Mouse (Mus musculus): ENCODE results near the gene Coq10a. TPM values are rescaled to one million over a fixed set of nuclear protein-coding genes. Genes with fewer than 3 reads are reported as not detected.
A peak's percentile ranks its signal among the peaks of the same experiment; 100 is the strongest.

Gene Coq10a
- polyA plus RNA-seq, 1 experiment: 61.2 TPM

- H3K36me3 ChIP-seq (ENCODE audit: control insufficient read depth, insufficient read depth): no peaks in the 10 kb centered on the region
- no peak overlapping the region for H3ac ChIP-seq (ENCODE audit: control insufficient read depth, insufficient read length)
- no peak overlapping the region for H3K4me2 ChIP-seq (ENCODE audit: low read depth)
- no peaks in the 10 kb centered on the region for H3K79me2 ChIP-seq (ENCODE audit: control insufficient read depth, insufficient read depth)
- no peak overlapping the region for H3K4me3 ChIP-seq
- H3K27me3 ChIP-seq (ENCODE audit: control insufficient read depth, insufficient read depth, insufficient read length): no peaks in the 10 kb centered on the region
- TF ChIP-seq TCF3 (IDR thresholded peaks at IDR 0.05; ENCODE audit: insufficient read length, low read depth): no peak
- no peak for TF ChIP-seq POLR2A (IDR thresholded peaks at IDR 0.05; ENCODE audit: insufficient read length, low read depth)
- TF ChIP-seq SRF (IDR thresholded peaks at IDR 0.05; ENCODE audit: control insufficient read depth, insufficient read length, low read depth): no peak
- no peak for TF ChIP-seq USF1 (IDR thresholded peaks at IDR 0.05; ENCODE audit: low read depth)
- TF ChIP-seq MYOD1 (IDR thresholded peaks at IDR 0.05; ENCODE audit: control insufficient read depth in 1 of 3, insufficient read length in 2 of 3, low read depth in 2 of 3): no peak
- TF ChIP-seq TCF12 (IDR thresholded peaks at IDR 0.05; ENCODE audit: insufficient read depth, poor library complexity, severe bottlenecking): no peak
- no peak for TF ChIP-seq POLR2AphosphoS2 (IDR thresholded peaks at IDR 0.05; ENCODE audit: insufficient read length, low read depth)
- no peak for TF ChIP-seq MAX (IDR thresholded peaks at IDR 0.05; ENCODE audit: low read depth)
- TF ChIP-seq REST (IDR thresholded peaks at IDR 0.05; ENCODE audit: insufficient read depth, insufficient read length): no peak
- no peak for TF ChIP-seq E2F4 (IDR thresholded peaks at IDR 0.05; ENCODE audit: insufficient read depth)
- TF ChIP-seq MYOG (IDR thresholded peaks at IDR 0.05; ENCODE audit: control insufficient read depth in 1 of 3, insufficient read depth in 1 of 3, insufficient read length in 2 of 3, low read depth in 2 of 3): no peak
- no peak for TF ChIP-seq CEBPB (IDR thresholded peaks at IDR 0.05; ENCODE audit: insufficient read depth, poor library complexity, severe bottlenecking)
Observed at GRCm38 (mm10) chr10:128397466-128397865, 28.7 kb upstream of the Coq10a start.

DNA sequence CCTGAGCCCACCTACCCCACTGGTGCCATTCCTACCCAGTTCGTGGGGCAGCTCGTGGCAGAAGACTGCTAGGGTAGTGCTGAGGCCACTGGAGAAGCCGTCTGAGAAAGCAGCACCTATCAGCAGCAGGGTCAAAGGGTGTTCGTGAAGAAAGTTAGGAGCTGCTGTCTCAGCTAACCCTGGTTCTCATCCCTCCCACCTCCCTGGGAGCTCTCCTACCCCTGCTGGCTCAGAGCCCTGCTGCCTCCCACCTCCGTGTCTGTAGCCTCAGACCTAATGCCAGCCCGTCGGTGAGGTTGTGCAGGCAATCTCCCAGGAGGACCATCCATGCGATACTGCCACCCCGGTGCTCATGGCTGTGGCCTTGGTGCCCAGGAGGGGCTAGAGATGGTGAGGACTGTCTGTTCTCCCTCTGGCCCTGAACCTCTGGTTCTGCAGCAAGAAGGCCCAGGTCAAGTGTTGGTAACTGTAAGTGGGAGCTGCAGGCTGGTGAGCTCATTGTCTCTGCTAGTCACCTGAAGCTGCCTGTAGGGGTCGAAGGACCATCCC, 28.0 kb upstream of the Coq10a start:
- H3K27me3 ChIP-seq (ENCODE audit: control insufficient read depth, insufficient read depth, insufficient read length): no peaks in the 10 kb centered on the region
- peaks cover 4% of the 10 kb centered on the region for H3K36me3 ChIP-seq (ENCODE audit: control insufficient read depth, insufficient read depth)
- H3ac ChIP-seq (ENCODE audit: control insufficient read depth, insufficient read length): no peak overlapping the region
- no peaks in the 10 kb centered on the region for H3K79me2 ChIP-seq (ENCODE audit: control insufficient read depth, insufficient read depth)
- H3K4me3 ChIP-seq: no peak overlapping the region
- peak; percentile 67 for TF ChIP-seq POLR2AphosphoS2 (IDR thresholded peaks at IDR 0.05; ENCODE audit: insufficient read length, low read depth)
- no peak for TF ChIP-seq TCF12 (IDR thresholded peaks at IDR 0.05; ENCODE audit: insufficient read depth, poor library complexity, severe bottlenecking)
- no peak overlapping the region for H3K4me2 ChIP-seq (ENCODE audit: low read depth)

- no peak overlapping the region for H3K4me2 ChIP-seq (ENCODE audit: low read depth)
- TF ChIP-seq MYOD1 (IDR thresholded peaks at IDR 0.05; ENCODE audit: control insufficient read depth in 1 of 3, insufficient read length in 2 of 3, low read depth in 2 of 3): no peak
- no peaks in the 10 kb centered on the region for H3K27me3 ChIP-seq (ENCODE audit: control insufficient read depth, insufficient read depth, insufficient read length)
- H3K4me3 ChIP-seq: no peak overlapping the region
- no peak overlapping the region for H3ac ChIP-seq (ENCODE audit: control insufficient read depth, insufficient read length)
- H3K36me3 ChIP-seq (ENCODE audit: control insufficient read depth, insufficient read depth): peaks cover 4% of the 10 kb centered on the region
- no peaks in the 10 kb centered on the region for H3K79me2 ChIP-seq (ENCODE audit: control insufficient read depth, insufficient read depth)
Observed at GRCm38 (mm10) chr10:128396017-128396673, 27.3 kb upstream of the Coq10a start.

DNA sequence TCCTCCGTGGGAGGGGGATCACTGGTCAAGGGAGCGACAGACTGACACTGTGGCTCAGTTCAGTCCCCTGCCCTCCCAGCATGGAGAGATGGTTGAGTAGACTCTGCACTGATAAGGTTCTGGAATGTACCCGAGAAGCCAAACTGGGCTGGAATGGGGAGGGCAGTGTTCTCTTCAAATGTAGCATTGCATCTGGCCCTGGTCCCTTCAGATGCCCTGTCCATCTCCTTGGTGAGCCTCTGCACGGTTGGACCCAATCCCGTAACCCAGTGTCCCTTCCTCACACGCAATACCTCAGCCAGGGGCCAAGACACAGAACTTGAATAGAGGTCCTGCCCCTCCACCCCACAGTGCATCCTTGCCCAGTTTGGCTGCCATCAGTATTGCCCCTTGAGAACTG, 23.1 kb upstream of the Coq10a start:
- Histone ChIP-seq H3ac (ENCODE audit: control insufficient read depth, insufficient read length) (no peak overlapping the region), H3K4me2 (ENCODE audit: low read depth) (no peak overlapping the region), H3K36me3 (ENCODE audit: control insufficient read depth, insufficient read depth) (peaks cover 20% of the 10 kb centered on the region), H3K79me2 (ENCODE audit: control insufficient read depth, insufficient read depth) (no peaks in the 10 kb centered on the region), H3K4me3 (no peak overlapping the region), H3K27me3 (ENCODE audit: control insufficient read depth, insufficient read depth, insufficient read length) (no peaks in the 10 kb centered on the region)
- TF ChIP-seq MYOG (IDR thresholded peaks at IDR 0.05; ENCODE audit: control insufficient read depth in 1 of 3, insufficient read depth in 1 of 3, insufficient read length in 2 of 3, low read depth in 2 of 3) (no peak), SRF (IDR thresholded peaks at IDR 0.05; ENCODE audit: control insufficient read depth, insufficient read length, low read depth) (no peak), E2F4 (IDR thresholded peaks at IDR 0.05; ENCODE audit: insufficient read depth) (no peak), TCF3 (IDR thresholded peaks at IDR 0.05; ENCODE audit: insufficient read length, low read depth) (no peak), POLR2A (IDR thresholded peaks at IDR 0.05; ENCODE audit: insufficient read length, low read depth) (no peak), TCF12 (IDR thresholded peaks at IDR 0.05; ENCODE audit: insufficient read depth, poor library complexity, severe bottlenecking) (no peak), CEBPB (IDR thresholded peaks at IDR 0.05; ENCODE audit: insufficient read depth, poor library complexity, severe bottlenecking) (no peak), MYOD1 (IDR thresholded peaks at IDR 0.05; ENCODE audit: control insufficient read depth in 1 of 3, insufficient read length in 2 of 3, low read depth in 2 of 3) (no peak), USF1 (IDR thresholded peaks at IDR 0.05; ENCODE audit: low read depth) (no peak), POLR2AphosphoS2 (IDR thresholded peaks at IDR 0.05; ENCODE audit: insufficient read length, low read depth) (no peak), MAX (IDR thresholded peaks at IDR 0.05; ENCODE audit: low read depth) (no peak), REST (IDR thresholded peaks at IDR 0.05; ENCODE audit: insufficient read depth, insufficient read length) (no peak)

DNA sequence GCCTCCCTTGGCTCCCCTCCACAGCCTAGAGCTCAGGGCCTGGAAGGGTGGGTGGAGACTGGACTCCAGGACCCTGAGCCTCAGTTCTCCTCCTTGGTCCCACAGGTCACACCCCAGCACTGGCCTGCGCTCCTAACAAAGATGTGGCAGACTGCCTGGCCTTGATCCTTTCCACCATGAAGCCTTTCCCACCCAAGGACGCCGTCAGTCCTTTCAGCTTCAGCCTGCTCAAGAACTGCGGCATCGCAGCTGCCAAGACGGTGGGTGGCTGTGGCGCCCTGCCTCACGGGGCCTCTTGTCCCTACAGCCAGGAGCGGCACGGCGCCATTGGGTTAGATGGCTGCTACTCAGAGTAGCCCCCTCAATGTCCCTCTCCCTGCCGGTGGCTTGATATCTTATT, 21.6 kb upstream of the Coq10a start:
- H3ac ChIP-seq (ENCODE audit: control insufficient read depth, insufficient read length): no peak overlapping the region
- no peak overlapping the region for H3K4me2 ChIP-seq (ENCODE audit: low read depth)
- H3K79me2 ChIP-seq (ENCODE audit: control insufficient read depth, insufficient read depth): no peaks in the 10 kb centered on the region
- H3K4me3 ChIP-seq: no peak overlapping the region
- TF ChIP-seq REST (IDR thresholded peaks at IDR 0.05; ENCODE audit: insufficient read depth, insufficient read length) (no peak), E2F4 (IDR thresholded peaks at IDR 0.05; ENCODE audit: insufficient read depth) (no peak), CEBPB (IDR thresholded peaks at IDR 0.05; ENCODE audit: insufficient read depth, poor library complexity, severe bottlenecking) (no peak), TCF12 (IDR thresholded peaks at IDR 0.05; ENCODE audit: insufficient read depth, poor library complexity, severe bottlenecking) (no peak), POLR2AphosphoS2 (IDR thresholded peaks at IDR 0.05; ENCODE audit: insufficient read length, low read depth) (peak; percentile 13), MAX (IDR thresholded peaks at IDR 0.05; ENCODE audit: low read depth) (no peak), TCF3 (IDR thresholded peaks at IDR 0.05; ENCODE audit: insufficient read length, low read depth) (no peak), MYOD1 (IDR thresholded peaks at IDR 0.05; ENCODE audit: control insufficient read depth in 1 of 3, insufficient read length in 2 of 3, low read depth in 2 of 3) (no peak)
- H3K36me3 ChIP-seq (ENCODE audit: control insufficient read depth, insufficient read depth): peaks cover 30% of the 10 kb centered on the region
- H3K27me3 ChIP-seq (ENCODE audit: control insufficient read depth, insufficient read depth, insufficient read length): no peaks in the 10 kb centered on the region
